14 mouse cellular contexts compared by ENCODE assay signal in the genomic region with DNA sequence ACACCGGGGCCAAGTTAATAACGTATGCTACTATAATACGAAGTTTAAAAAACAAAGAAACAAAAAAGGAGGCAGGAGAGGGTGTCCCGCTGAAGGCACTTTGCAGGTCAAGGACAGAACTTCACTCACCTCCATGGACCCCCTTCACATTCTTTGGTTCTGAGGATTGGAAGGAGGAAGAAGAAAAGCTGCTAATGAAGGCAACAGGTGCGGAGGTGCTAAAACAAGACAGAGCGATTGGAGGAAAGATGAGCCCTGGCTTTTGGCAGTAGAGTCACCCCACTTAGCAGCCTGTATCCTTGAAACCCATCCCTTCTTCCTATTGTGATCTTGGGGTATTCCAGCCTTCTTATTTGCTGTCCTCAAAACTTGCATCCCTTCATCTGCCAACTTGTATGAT. TPM values are rescaled to one million over a fixed set of nuclear protein-coding genes. Genes with fewer than 3 reads are reported as not detected.
DNase-seq lines count a peak whose midpoint lies in the region; ATAC-seq lines count a peak whose summit lies in the region.
"Had no signal": no experiment of that assay in that cellular context is flagged by ENCODE, and none has a peak within 500 bp of the region (broad histone marks: within the 10 kb centered on the region; RNA-seq: fewer than 3 reads in every experiment).

No protein-coding gene starts in this region.

- no peak overlapping the region for H3K9ac ChIP-seq in kidney, embryonic 15.5 days
- H3K9ac ChIP-seq in embryonic facial prominence, embryonic 13.5 days, result peak overlapping the region; percentile 62; the same call in 1 of the 2 replicates
- peak overlapping the region; percentile 57; the same call in 1 of the 2 replicates for H3K9ac ChIP-seq in forebrain, embryonic 16.5 days (replicated peaks; ENCODE audit: low read depth, low read length)
- peak overlapping the region; percentile 90 for H3K9ac ChIP-seq in midbrain, embryonic 13.5 days (replicated peaks)
- H3K9ac ChIP-seq: heart, embryonic 15.5 days had no signal

- peak overlapping the region; percentile 57 for H3K4me2 ChIP-seq in kidney, embryonic 15.5 days
- peak overlapping the region; percentile 56 for H3K4me2 ChIP-seq in embryonic facial prominence, embryonic 13.5 days
- peak overlapping the region; percentile 53 for H3K4me2 ChIP-seq in forebrain, embryonic 16.5 days (ENCODE audit: low read length)
- H3K4me2 ChIP-seq in midbrain, embryonic 13.5 days (replicated peaks), result peak overlapping the region; percentile 83

- peak overlapping the region; percentile 94 for H3K27ac ChIP-seq in kidney, embryonic 15.5 days
- peak overlapping the region; percentile 81; the same call in 1 of the 2 replicates for H3K27ac ChIP-seq in embryonic facial prominence, embryonic 13.5 days
- peak overlapping the region; percentile 91; the same call in 1 of the 2 replicates for H3K27ac ChIP-seq in forebrain, embryonic 16.5 days (ENCODE audit: low read length)
- peak overlapping the region; percentile 99 for H3K27ac ChIP-seq in midbrain, embryonic 13.5 days

- H3K4me1 ChIP-seq in kidney, embryonic 15.5 days, result peaks cover 74% of the 10 kb centered on the region
- H3K4me1 ChIP-seq in embryonic facial prominence, embryonic 13.5 days, result peaks cover 46% of the 10 kb centered on the region
- peaks cover 63% of the 10 kb centered on the region for H3K4me1 ChIP-seq in forebrain, embryonic 16.5 days (replicated peaks; ENCODE audit: control insufficient read depth, insufficient read depth, low read length)
- peaks cover 82% of the 10 kb centered on the region for H3K4me1 ChIP-seq in midbrain, embryonic 13.5 days (replicated peaks)

- no peaks in the 10 kb centered on the region for H3K9me3 ChIP-seq in kidney, embryonic 15.5 days (replicated peaks)
- H3K9me3 ChIP-seq in embryonic facial prominence, embryonic 13.5 days, result no peaks in the 10 kb centered on the region
- no peaks in the 10 kb centered on the region for H3K9me3 ChIP-seq in forebrain, embryonic 16.5 days (ENCODE audit: control insufficient read depth, low read length)
- no peaks in the 10 kb centered on the region for H3K9me3 ChIP-seq in midbrain, embryonic 13.5 days
- H3K9me3 ChIP-seq: heart, embryonic 15.5 days had no signal

- DNase-seq in kidney, postnatal 36 days, result no peak
- DNase-seq in urinary bladder, postnatal 14 days (ENCODE audit: low spot score), result no peak
- no peak for DNase-seq in adrenal gland, postnatal 25 days
- no peak for DNase-seq in layer of hippocampus, adult 11-12 months (ENCODE audit: low spot score)
- DNase-seq: adrenal gland, postnatal 10 days had no signal

- H3K27me3 ChIP-seq in kidney, embryonic 15.5 days, result no peaks in the 10 kb centered on the region
- no peaks in the 10 kb centered on the region for H3K27me3 ChIP-seq in embryonic facial prominence, embryonic 13.5 days
- H3K27me3 ChIP-seq in forebrain, embryonic 16.5 days (replicated peaks; ENCODE audit: control insufficient read depth, insufficient read depth, low read length), result no peaks in the 10 kb centered on the region
- no peaks in the 10 kb centered on the region for H3K27me3 ChIP-seq in midbrain, embryonic 13.5 days
- H3K27me3 ChIP-seq: heart, embryonic 15.5 days had no signal

- H3K4me3 ChIP-seq in kidney, embryonic 15.5 days (replicated peaks), result peak overlapping the region; percentile 35
- H3K4me3 ChIP-seq in embryonic facial prominence, embryonic 13.5 days, result peak overlapping the region; percentile 27
- peak overlapping the region; percentile 33 for H3K4me3 ChIP-seq in forebrain, embryonic 16.5 days (replicated peaks; ENCODE audit: low read length)
- peak overlapping the region; percentile 47 for H3K4me3 ChIP-seq in midbrain, embryonic 13.5 days (replicated peaks)

- H3K36me3 ChIP-seq in kidney, embryonic 15.5 days, result peaks cover 44% of the 10 kb centered on the region
- H3K36me3 ChIP-seq in embryonic facial prominence, embryonic 13.5 days, result peaks cover 41% of the 10 kb centered on the region
- peaks cover 18% of the 10 kb centered on the region; the same call in 1 of the 2 replicates for H3K36me3 ChIP-seq in forebrain, embryonic 16.5 days (ENCODE audit: control insufficient read depth, insufficient read depth)
- peaks cover 44% of the 10 kb centered on the region for H3K36me3 ChIP-seq in midbrain, embryonic 13.5 days

- no peak for ATAC-seq in kidney, embryonic 15.5 days (replicated peaks; ENCODE audit: low FRiP score)
- no peak for ATAC-seq in embryonic facial prominence, embryonic 13.5 days (ENCODE audit: insufficient number of reproducible peaks, insufficient read depth, low FRiP score, low TSS enrichment, low read depth)
- no peak for ATAC-seq in forebrain, embryonic 16.5 days
- ATAC-seq in midbrain, embryonic 13.5 days, result no peak

- 64% methylated on average over 6 of the region's 6 CpGs for WGBS in kidney, embryonic 15.5 days
- WGBS in embryonic facial prominence, embryonic 13.5 days, result 57% methylated on average over 6 of the region's 6 CpGs
- WGBS in forebrain, embryonic 16.5 days, result 18% methylated on average over 6 of the region's 6 CpGs
- WGBS in midbrain, embryonic 13.5 days, result 18% methylated on average over 6 of the region's 6 CpGs

RNA-seq across cellular contexts. Expression of a gene that starts 5.6 kb away (rescaled TPM):
- polyA plus RNA-seq in kidney, embryonic 15.5 days (2015; fragmentation: Nextera tagmentation; extraction: Ambion mirVana), result 0.93 and 1.1 TPM in 2 replicates
- 0.44 and 1.1 TPM in 2 replicates for polyA plus RNA-seq in embryonic facial prominence, embryonic 13.5 days (2015; fragmentation: Nextera tagmentation; extraction: Ambion mirVana)
- polyA plus RNA-seq in forebrain, embryonic 16.5 days (2015; fragmentation: Nextera tagmentation; extraction: Ambion mirVana), result 0.67 and 0.81 TPM in 2 replicates
- 0.82 and 0.92 TPM in 2 replicates for polyA plus RNA-seq in midbrain, embryonic 13.5 days (2015; fragmentation: Nextera tagmentation; extraction: Ambion mirVana)
- 0.97 and 1.8 TPM in 2 replicates for total RNA-seq in adrenal gland, postnatal 25 days (2021)

RNA-seq across cellular contexts. Expression of a gene that starts 10.7 kb away (rescaled TPM):
- 38.5 and 43.8 TPM in 2 replicates for polyA plus RNA-seq in kidney, embryonic 15.5 days (2015; fragmentation: Nextera tagmentation; extraction: Ambion mirVana)
- polyA plus RNA-seq in embryonic facial prominence, embryonic 13.5 days (2015; fragmentation: Nextera tagmentation; extraction: Ambion mirVana), result 31.1 and 36.0 TPM in 2 replicates
- polyA plus RNA-seq in forebrain, embryonic 16.5 days (2015; fragmentation: Nextera tagmentation; extraction: Ambion mirVana), result 28.6 and 32.2 TPM in 2 replicates
- polyA plus RNA-seq in midbrain, embryonic 13.5 days (2015; fragmentation: Nextera tagmentation; extraction: Ambion mirVana), result 56.0 and 63.6 TPM in 2 replicates
- 58.4 and 63.3 TPM in 2 replicates for total RNA-seq in adrenal gland, postnatal 25 days (2021)

RNA-seq across cellular contexts. Expression of a gene that starts 25.3 kb away (rescaled TPM):
- polyA plus RNA-seq in kidney, embryonic 15.5 days (2015; fragmentation: Nextera tagmentation; extraction: Ambion mirVana), result 86.1 and 105 TPM in 2 replicates
- 165 and 167 TPM in 2 replicates for polyA plus RNA-seq in embryonic facial prominence, embryonic 13.5 days (2015; fragmentation: Nextera tagmentation; extraction: Ambion mirVana)
- 58.5 and 70.4 TPM in 2 replicates for polyA plus RNA-seq in forebrain, embryonic 16.5 days (2015; fragmentation: Nextera tagmentation; extraction: Ambion mirVana)
- 82.2 and 86.2 TPM in 2 replicates for polyA plus RNA-seq in midbrain, embryonic 13.5 days (2015; fragmentation: Nextera tagmentation; extraction: Ambion mirVana)
- total RNA-seq in adrenal gland, postnatal 25 days (2021), result 55.7 and 59.3 TPM in 2 replicates

RNA-seq across cellular contexts. Expression of a gene that starts 32.4 kb away (rescaled TPM):
- polyA plus RNA-seq in kidney, embryonic 15.5 days (2015; fragmentation: Nextera tagmentation; extraction: Ambion mirVana), result not detected in 2 replicates
- not detected in 2 replicates for polyA plus RNA-seq in embryonic facial prominence, embryonic 13.5 days (2015; fragmentation: Nextera tagmentation; extraction: Ambion mirVana)
- polyA plus RNA-seq in forebrain, embryonic 16.5 days (2015; fragmentation: Nextera tagmentation; extraction: Ambion mirVana), result not detected in 2 replicates
- not detected in 2 replicates for polyA plus RNA-seq in midbrain, embryonic 13.5 days (2015; fragmentation: Nextera tagmentation; extraction: Ambion mirVana)
- total RNA-seq in adrenal gland, postnatal 25 days (2021), result not detected in 2 replicates
- total RNA-seq: adrenal gland, postnatal 10 days; MEL had no signal
- polyA plus RNA-seq: heart, embryonic 15.5 days; large intestine, adult 2 months; lung, embryonic 16.5 days; spleen, adult 2 months had no signal
